Mouse (Mus musculus) bone marrow macrophage, adult 2 months (primary cell): Measurements from ENCODE around the gene Adra1d.

Experiments used
- CTCF ChIP-seq: IDR thresholded peaks from 2 replicates; pipeline ENCODE4 v1.5.1; 2012; ENCODE audit warnings: low read depth, mild to moderate bottlenecking, low read length, moderate library complexity
- POLR2A ChIP-seq: IDR thresholded peaks from 2 replicates; pipeline ENCODE4 v1.6.1; 2012; ENCODE audit warnings: mild to moderate bottlenecking, low read depth, low read length, borderline replicate concordance

- TF ChIP-seq CTCF: peak; percentile 27; the same call in 1 of the 2 replicates
- TF ChIP-seq POLR2A: no peak
Measured at GRCm38 (mm10) chr2:131529898-131530622, 32.0 kb downstream of the Adra1d start.
